Mouse (Mus musculus): ENCODE measurements around the gene Ptov1. TPM values are rescaled to one million over a fixed set of nuclear protein-coding genes. Genes with fewer than 3 reads are reported as not detected.

Ptov1 gene
- total and polyA plus RNA-seq, 3 experiments = 46.4 to 168 TPM; not detected in 1

DNA sequence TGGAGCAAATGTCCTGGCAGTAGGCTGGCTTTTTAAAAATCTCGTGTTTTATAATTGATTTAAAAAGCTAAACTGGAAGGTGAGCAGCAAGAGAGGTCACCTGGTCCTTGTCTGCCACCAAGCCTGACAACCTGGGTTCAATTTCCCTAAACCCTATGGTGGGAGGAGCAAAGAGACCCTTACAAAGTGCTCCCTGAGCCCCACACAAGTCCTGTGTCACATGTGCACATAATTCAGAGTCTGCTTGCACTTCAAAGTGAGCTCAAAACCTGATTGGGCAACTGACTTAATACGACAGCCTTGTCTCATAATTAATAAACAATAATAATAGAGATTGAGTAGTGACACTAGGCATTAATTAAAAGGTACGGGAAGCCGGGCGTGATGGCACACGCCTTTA, 1.0 kb upstream of the Ptov1 start:
- peak overlapping the region in 1 of 2 experiments; percentile 71; a peak in 2 of 4 replicates for H3K4me3 ChIP-seq (ENCODE audit: control insufficient read depth in 1 of 2, insufficient read depth in 1 of 2, low read depth in 2 of 2, low read length in 2 of 2)
- peaks cover 3 to 4% of the 10 kb centered on the region in 2 experiments; a peak in 3 of 4 replicates for H3K4me1 ChIP-seq (ENCODE audit: control insufficient read depth in 1 of 2, insufficient read depth in 2 of 2, low read length in 2 of 2)
- H3K27me3 ChIP-seq (ENCODE audit: control insufficient read depth in 1 of 2, insufficient read depth in 2 of 2, low read length in 2 of 2) = no peaks in the 10 kb centered on the region
- peaks cover 9% of the 10 kb centered on the region for H3K79me2 ChIP-seq (ENCODE audit: control insufficient read depth, insufficient read depth, low read length, poor library complexity)
- H3K9me3 ChIP-seq (replicated peaks; ENCODE audit: insufficient read depth, low read length) = no peaks in the 10 kb centered on the region
- H3K27ac ChIP-seq (ENCODE audit: control insufficient read depth, low read depth, low read length) = no peak overlapping the region
- peak overlapping the region; percentile 53 for H3K9ac ChIP-seq (ENCODE audit: control insufficient read depth, low read depth, low read length, poor library complexity, severe bottlenecking)
- H3K36me3 ChIP-seq (ENCODE audit: control insufficient read depth in 1 of 2, insufficient read depth in 2 of 2, low read length in 2 of 2) = no peaks in the 10 kb centered on the region
- TF ChIP-seq RCOR1 (IDR thresholded peaks at IDR 0.05; ENCODE audit: low read depth, low read length) (no peak), RAD21 (IDR thresholded peaks at IDR 0.05; ENCODE audit: low read depth, low read length) (no peak), KAT2A (conservative IDR thresholded peaks at IDR 0.05; ENCODE audit: low read depth, low read length) (no peak), BHLHE40 (IDR thresholded peaks at IDR 0.05; ENCODE audit: borderline replicate concordance, low read depth, low read length) (no peak), SIN3A (IDR thresholded peaks at IDR 0.05; ENCODE audit: low read length) (no peak), CHD2 (IDR thresholded peaks at IDR 0.05; ENCODE audit: low read length) (no peak), POLR2AphosphoS2 (IDR thresholded peaks at IDR 0.05; ENCODE audit: low read length) (no peak), ZKSCAN1 (IDR thresholded peaks at IDR 0.05; ENCODE audit: low read depth, low read length) (no peak)
- no peak for DNase-seq (ENCODE audit: low read depth, low spot score)

DNA sequence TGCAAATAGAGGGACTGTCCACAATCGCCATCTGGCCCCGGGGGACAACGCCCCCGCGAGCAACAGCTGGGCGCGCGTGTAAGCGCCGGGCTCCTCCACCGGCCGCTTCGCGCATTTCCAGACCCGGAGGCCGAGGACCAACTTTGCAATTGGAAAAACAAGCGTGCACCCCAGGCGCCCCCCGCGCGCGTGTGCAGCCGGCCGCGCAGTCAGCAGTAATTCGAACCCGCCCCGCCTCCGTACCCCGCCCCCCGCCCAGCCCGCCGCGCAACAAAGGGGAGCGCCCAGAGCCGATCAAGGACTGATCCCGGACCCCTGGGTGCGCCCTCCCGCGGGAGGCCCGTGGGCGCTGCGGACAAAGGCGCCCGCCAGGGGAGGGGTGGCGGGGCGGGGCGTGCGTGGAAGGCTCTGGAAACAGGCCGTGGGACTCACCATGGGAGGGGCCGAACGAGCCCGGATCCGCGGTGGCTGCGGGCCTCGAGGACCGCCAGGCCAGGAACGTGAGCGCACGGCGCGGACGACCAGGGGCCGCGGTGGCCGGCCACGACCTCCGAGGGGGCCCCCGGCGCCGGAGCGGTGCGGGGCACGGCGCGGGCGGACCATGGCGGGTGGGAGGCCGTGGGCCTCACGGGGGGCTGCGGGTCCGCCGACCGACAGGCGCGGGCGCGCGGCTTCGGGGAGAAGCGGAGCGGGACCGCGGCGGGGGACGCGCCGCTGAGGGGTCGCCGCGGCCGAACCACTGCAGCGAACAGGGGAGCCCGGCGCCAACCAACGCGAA, 480 bp downstream of the Ptov1 start:
- Histone ChIP-seq H3K4me1 (ENCODE audit: control insufficient read depth in 1 of 2, insufficient read depth in 2 of 2, low read length in 2 of 2) (peaks cover 3 to 4% of the 10 kb centered on the region in 2 experiments; a peak in 3 of 4 replicates), H3K4me3 (ENCODE audit: control insufficient read depth in 1 of 2, insufficient read depth in 1 of 2, low read depth in 2 of 2, low read length in 2 of 2) (peak overlapping the region; percentile 64 to 71; a peak in 3 of 4 replicates), H3K9me3 (replicated peaks; ENCODE audit: insufficient read depth, low read length) (no peaks in the 10 kb centered on the region), H3K9ac (ENCODE audit: control insufficient read depth, low read depth, low read length, poor library complexity, severe bottlenecking) (peak overlapping the region; percentile 82), H3K79me2 (ENCODE audit: control insufficient read depth, insufficient read depth, low read length, poor library complexity) (peaks cover 9% of the 10 kb centered on the region), H3K27ac (ENCODE audit: control insufficient read depth, low read depth, low read length) (peak overlapping the region; percentile 67), H3K27me3 (ENCODE audit: control insufficient read depth in 1 of 2, insufficient read depth in 2 of 2, low read length in 2 of 2) (no peaks in the 10 kb centered on the region), H3K36me3 (ENCODE audit: control insufficient read depth in 1 of 2, insufficient read depth in 2 of 2, low read length in 2 of 2) (no peaks in the 10 kb centered on the region)
- peak; percentile 65 for DNase-seq (ENCODE audit: low read depth, low spot score)
- TF ChIP-seq MAZ (IDR thresholded peaks at IDR 0.05; ENCODE audit: low read depth, low read length) = peak; percentile 27; the same call in 1 of the 2 replicates
- TF ChIP-seq SIN3A (IDR thresholded peaks at IDR 0.05; ENCODE audit: low read length) = peak; percentile 14; the same call in 1 of the 2 replicates
- TF ChIP-seq CTCF (IDR thresholded peaks at IDR 0.05 in 2 of 3, conservative IDR thresholded peaks at IDR 0.05 in 1 of 3; ENCODE audit: control insufficient read depth in 1 of 3, insufficient read depth in 1 of 3, low read depth in 2 of 3, low read length in 3 of 3, poor library complexity in 1 of 3, severe bottlenecking in 1 of 3) = 0 out of 6 replicates have a peak, but pooled peaks of 1 of the 3 experiments have one; percentile 7
- peak in 1 of 2 experiments; percentile 41; a peak in 1 of 4 replicates for TF ChIP-seq POLR2A (IDR thresholded peaks at IDR 0.05; ENCODE audit: control insufficient read depth in 1 of 2, insufficient read depth in 1 of 2, low read depth in 1 of 2, low read length in 2 of 2, poor library complexity in 1 of 2)
- TF ChIP-seq MXI1 (IDR thresholded peaks at IDR 0.05; ENCODE audit: low read depth, low read length) = peak; percentile 61
- 0 out of 2 replicates have a peak, but pooled peaks have one; percentile 15 for TF ChIP-seq MAFK (IDR thresholded peaks at IDR 0.05; ENCODE audit: borderline replicate concordance, low read depth, low read length)
- no peak for TF ChIP-seq ZNF384 (IDR thresholded peaks at IDR 0.05; ENCODE audit: low read depth, low read length)
- peak; percentile 52; the same call in 1 of the 2 replicates for TF ChIP-seq NRF1 (IDR thresholded peaks at IDR 0.05; ENCODE audit: insufficient read depth, low read depth, low read length, poor library complexity, severe bottlenecking)
- TF ChIP-seq EP300 (IDR thresholded peaks at IDR 0.05; ENCODE audit: low read depth in 1 of 2, low read length in 2 of 2) = no peak
